Mouse (Mus musculus) cerebellum, adult 2 months (tissue): ENCODE measurements around the gene Plxdc2.

Experiments used
- CTCF ChIP-seq: fragments of 200-500 bp; IDR thresholded peaks from 2 replicates; pipeline ENCODE4 v1.5.1; 2011; ENCODE audit warnings: low read depth, mild to moderate bottlenecking, control low read depth, low read length, moderate library complexity, borderline replicate concordance; ENCODE audit not compliant: insufficient read depth
- POLR2A ChIP-seq: fragments of 200-500 bp; IDR thresholded peaks from 2 replicates; pipeline ENCODE4 v1.6.1; 2011; ENCODE audit warnings: low read length, control low read depth, borderline replicate concordance; ENCODE audit not compliant: insufficient read depth

DNA sequence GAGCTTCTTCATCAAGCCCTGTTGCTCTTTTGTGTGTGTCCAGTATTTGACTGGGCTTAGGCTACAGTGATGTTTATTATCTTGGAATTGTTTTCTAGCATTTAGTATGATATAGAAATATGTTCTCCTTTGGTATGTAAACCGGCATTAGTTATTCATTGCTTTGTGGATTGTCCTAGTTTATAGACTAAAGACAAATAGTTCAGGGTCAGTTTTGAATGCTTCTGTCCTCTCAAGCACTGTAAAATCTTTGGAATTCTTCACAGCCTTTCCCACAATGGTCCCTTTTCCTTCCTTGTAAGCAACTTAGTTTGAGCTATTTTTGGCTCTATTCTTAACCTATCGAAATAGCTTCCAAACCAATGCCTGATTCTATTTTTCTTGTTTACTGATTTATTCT, 178.5 kb downstream of the Plxdc2 start:
- no peak for TF ChIP-seq CTCF
- no peak for TF ChIP-seq POLR2A
